Mouse (Mus musculus): ENCODE data around the gene Akap2. TPM values are rescaled to one million over a fixed set of nuclear protein-coding genes. Genes with fewer than 3 reads are reported as not detected.

The Akap2 gene
- total RNA-seq, 2 experiments from 2014 or later: 41.5 to 44.8 TPM

GRCm38 (mm10) chr4:57889773-57890172 is 172.3 kb downstream of the Akap2 start:
- TF ChIP-seq CTCF (IDR thresholded peaks at IDR 0.05): no peak
- intact Hi-C loops (cut with DNase I): loop anchor here (10.0 kb wide), 1 partner anchor 515 kb away; no protein-coding TSS in a partner anchor
- Histone ChIP-seq H3K4me3 (no peak overlapping the region), H3K27ac (no peak overlapping the region)
- no peak for DNase-seq (ENCODE audit: extremely low spot score in 1 of 2, low spot score in 2 of 2)

DNA sequence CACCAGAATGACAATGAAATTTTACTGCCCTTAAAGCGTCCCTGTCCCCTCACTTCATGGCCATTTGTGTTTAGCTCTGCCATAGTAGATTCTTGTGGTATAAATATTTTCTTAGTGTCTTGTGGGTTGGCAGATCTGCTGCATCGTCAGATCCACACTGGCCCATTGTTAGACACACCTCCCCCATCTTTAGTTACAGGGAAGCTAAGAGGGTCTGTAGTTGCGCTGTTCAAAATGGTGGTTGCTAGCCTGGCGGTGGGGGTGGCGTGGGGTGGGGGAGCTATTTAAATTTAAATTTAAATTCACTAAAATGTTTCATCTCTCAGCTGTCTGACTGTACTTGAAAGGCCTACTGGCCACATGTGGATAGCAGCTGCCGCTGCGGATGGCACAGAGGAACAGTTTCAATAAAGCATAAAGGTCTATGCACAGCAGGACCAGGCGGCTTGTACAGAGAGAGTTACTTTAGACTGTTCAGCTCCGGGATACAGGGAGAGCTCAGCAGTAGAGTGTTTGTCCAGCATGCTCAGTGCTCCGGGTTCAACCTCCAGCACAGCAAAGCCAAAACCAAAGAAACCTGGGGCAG is 174.6 kb downstream of the Akap2 start:
- Histone ChIP-seq H3K27ac (no peak overlapping the region), H3K4me3 (no peak overlapping the region)
- DNase-seq (ENCODE audit: extremely low spot score in 1 of 2, low spot score in 2 of 2): no peak
- no peak for TF ChIP-seq CTCF (IDR thresholded peaks at IDR 0.05)
- intact Hi-C loops (cut with DNase I): no loop called here

DNA sequence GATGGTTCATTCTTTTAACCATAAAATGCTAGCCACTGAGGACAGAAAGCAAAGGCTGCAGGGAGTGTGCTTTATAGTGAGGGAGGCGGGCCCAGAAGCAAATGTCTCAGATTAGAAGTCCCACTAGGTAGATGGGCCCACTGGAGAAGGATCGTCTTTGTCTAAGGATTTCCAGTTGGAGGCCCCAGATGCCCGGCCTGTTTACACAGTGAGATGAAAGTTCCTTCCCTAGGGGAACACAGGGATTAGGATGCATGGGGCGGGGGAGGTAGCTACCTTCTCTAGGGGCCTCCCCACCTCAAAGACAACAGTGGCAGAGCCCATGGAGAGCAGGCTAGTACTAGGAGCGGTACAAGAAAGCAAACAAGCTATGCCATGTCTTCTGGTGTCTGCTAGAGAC is 177.7 kb downstream of the Akap2 start:
- DNase-seq (ENCODE audit: extremely low spot score in 1 of 2, low spot score in 2 of 2): no peak
- Histone ChIP-seq H3K27ac (no peak overlapping the region), H3K4me3 (no peak overlapping the region)
- intact Hi-C loops (cut with DNase I): no loop called here
- no peak for TF ChIP-seq CTCF (IDR thresholded peaks at IDR 0.05)

- DNase-seq (ENCODE audit: extremely low spot score in 1 of 2, low spot score in 2 of 2): no peak
- no peak overlapping the region for H3K4me3 ChIP-seq
- intact Hi-C loops (cut with DNase I): no loop called here
- no peak overlapping the region for H3K27ac ChIP-seq
- TF ChIP-seq CTCF (IDR thresholded peaks at IDR 0.05): no peak
Observed at GRCm38 (mm10) chr4:57895902-57896301, 178.4 kb downstream of the Akap2 start.

DNA sequence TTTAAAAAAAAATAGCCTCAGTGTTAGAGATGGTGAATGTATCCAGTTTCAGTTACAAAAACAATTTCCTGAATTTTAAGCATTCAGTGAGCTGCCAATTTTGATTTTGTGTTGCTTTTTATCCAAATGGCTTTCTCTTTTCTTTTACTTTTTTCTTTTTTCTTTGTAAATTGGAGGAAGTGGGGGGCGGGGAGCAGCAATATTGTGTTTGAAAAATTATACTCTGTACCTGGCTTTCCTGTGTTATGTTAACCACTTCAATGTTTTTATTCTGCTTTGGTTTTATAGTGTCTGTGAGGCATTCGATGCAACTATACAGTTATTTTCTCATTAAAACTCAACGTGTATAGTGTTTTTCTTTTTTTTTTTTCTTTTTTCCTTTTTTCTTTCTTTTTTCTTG is 179.2 kb downstream of the Akap2 start:
- DNase-seq (ENCODE audit: extremely low spot score in 1 of 2, low spot score in 2 of 2): no peak
- intact Hi-C loops (cut with DNase I): no loop called here
- Histone ChIP-seq H3K27ac (no peak overlapping the region), H3K4me3 (no peak overlapping the region)
- no peak for TF ChIP-seq CTCF (IDR thresholded peaks at IDR 0.05)

DNA sequence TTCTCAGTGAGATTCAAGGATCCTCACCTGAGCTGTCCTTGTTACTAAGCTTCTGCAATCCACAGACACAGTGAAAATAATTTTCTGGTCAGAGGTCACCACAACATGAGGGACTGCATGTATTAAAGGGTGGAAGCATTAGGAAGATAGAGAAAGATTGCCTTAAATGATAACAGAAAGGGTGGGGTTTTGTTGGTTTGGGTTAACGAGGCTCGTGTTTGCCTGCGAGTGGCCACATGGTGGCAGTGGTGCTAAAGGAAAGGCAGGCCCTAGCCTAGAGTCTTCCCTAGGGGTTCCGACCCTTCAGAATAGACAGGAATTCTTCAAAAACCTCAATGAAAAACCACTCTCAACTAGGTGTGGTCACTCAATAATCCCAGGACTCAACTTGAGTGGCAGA is 183.8 kb downstream of the Akap2 start:
- peak; percentile 33 to 48 for DNase-seq (ENCODE audit: extremely low spot score in 1 of 2, low spot score in 2 of 2)
- intact Hi-C loops (cut with DNase I): loop anchor here (1.0 to 10.0 kb wide), 2 partner anchors 178 to 354 kb away; no protein-coding TSS in a partner anchor

DNA sequence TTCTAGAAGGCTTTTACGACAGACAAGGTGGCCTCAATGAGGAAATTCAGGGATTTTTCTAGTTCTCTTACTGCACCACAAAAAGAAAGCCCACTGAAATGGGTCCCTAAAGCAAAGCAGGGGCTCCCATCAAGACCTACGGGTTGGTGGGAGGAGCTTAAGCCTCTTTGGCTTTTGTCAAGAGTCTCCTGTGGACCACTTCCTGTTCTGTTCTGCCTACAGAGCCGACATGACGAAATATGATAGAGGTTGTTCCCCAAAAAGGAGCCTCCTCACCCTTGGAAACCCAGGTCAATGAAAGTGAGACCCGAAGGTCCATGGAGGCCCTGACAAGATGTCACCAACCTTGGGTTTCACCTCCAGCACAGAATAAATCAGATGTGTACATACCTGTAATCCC is 185.2 kb downstream of the Akap2 start:
- Histone ChIP-seq H3K27ac (no peak overlapping the region), H3K4me3 (no peak overlapping the region)
- no peak for DNase-seq (ENCODE audit: extremely low spot score in 1 of 2, low spot score in 2 of 2)
- intact Hi-C loops (cut with DNase I): loop anchor here (10.0 kb wide), 1 partner anchor 352 kb away; no protein-coding TSS in a partner anchor
- no peak for TF ChIP-seq CTCF (IDR thresholded peaks at IDR 0.05)

More for the DNA sequence above, 183.8 kb downstream of the Akap2 start:
- TF ChIP-seq CTCF (IDR thresholded peaks at IDR 0.05): peak; percentile 77
- Histone ChIP-seq H3K4me3 (no peak overlapping the region), H3K27ac (no peak overlapping the region)

DNA sequence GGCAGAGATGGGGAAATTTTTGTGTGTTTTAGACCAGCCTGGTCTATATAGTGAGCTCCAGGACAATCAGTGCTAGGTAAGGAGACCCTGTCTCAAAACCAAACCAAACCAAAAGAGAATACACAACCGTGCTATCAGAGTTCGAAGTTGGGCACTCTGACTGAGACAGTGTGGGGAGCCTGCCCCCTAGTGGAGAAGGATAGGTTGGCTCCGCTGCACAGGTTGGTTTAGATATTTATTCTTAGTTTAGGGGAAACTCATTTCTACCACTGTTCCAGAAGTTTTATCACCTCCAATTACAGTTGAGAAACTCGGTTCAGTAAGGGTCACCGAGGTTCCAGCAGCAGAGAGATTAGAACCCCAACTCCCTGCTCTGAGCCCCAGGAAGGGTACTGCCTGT is 186.8 kb downstream of the Akap2 start:
- Histone ChIP-seq H3K4me3 (no peak overlapping the region), H3K27ac (no peak overlapping the region)
- peak; percentile 52 to 71 for DNase-seq (ENCODE audit: extremely low spot score in 1 of 2, low spot score in 2 of 2)
- TF ChIP-seq CTCF (IDR thresholded peaks at IDR 0.05): peak; percentile 91
- intact Hi-C loops (cut with DNase I): loop anchor here (2.0 to 10.0 kb wide), 2 partner anchors 231 to 351 kb away; no protein-coding TSS in a partner anchor

GRCm38 (mm10) chr4:57904638-57905037 is 187.2 kb downstream of the Akap2 start:
- DNase-seq (ENCODE audit: extremely low spot score in 1 of 2, low spot score in 2 of 2): no peak
- intact Hi-C loops (cut with DNase I): loop anchor here (2.0 to 10.0 kb wide), 2 partner anchors 232 to 350 kb away; no protein-coding TSS in a partner anchor
- TF ChIP-seq CTCF (IDR thresholded peaks at IDR 0.05): no peak
- Histone ChIP-seq H3K27ac (no peak overlapping the region), H3K4me3 (no peak overlapping the region)

GRCm38 (mm10) chr4:57906708-57907107 is 189.3 kb downstream of the Akap2 start:
- TF ChIP-seq CTCF (IDR thresholded peaks at IDR 0.05): no peak
- intact Hi-C loops (cut with DNase I): loop anchor here (10.0 kb wide), 1 partner anchor 348 kb away; no protein-coding TSS in a partner anchor
- Histone ChIP-seq H3K4me3 (no peak overlapping the region), H3K27ac (no peak overlapping the region)
- no peak for DNase-seq (ENCODE audit: extremely low spot score in 1 of 2, low spot score in 2 of 2)

GRCm38 (mm10) chr4:57908860-57909259 is 191.4 kb downstream of the Akap2 start:
- intact Hi-C loops (cut with DNase I): loop anchor here (10.0 kb wide), 1 partner anchor 346 kb away; no protein-coding TSS in a partner anchor
- DNase-seq (ENCODE audit: extremely low spot score in 1 of 2, low spot score in 2 of 2): no peak
- Histone ChIP-seq H3K27ac (no peak overlapping the region), H3K4me3 (no peak overlapping the region)
- TF ChIP-seq CTCF (IDR thresholded peaks at IDR 0.05): no peak

DNA sequence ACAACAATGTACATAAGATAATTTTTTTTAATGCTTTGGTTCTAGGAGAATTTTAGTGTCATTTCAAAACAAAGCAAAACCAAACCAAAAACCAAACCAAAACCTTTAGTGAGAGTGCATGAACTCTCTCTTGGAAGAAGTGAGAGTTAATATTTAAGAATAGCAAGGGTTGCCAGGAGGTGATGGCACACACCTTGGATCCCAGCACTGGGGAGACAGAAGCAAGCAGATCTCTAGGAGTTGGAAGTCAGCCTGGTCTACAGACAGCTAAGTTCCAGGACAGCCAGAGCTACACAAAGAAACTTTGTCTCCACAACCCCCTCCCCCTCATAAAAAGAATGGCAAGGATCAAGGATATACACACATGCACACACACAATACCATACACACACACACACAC is 195.6 kb downstream of the Akap2 start:
- no peak for TF ChIP-seq CTCF (IDR thresholded peaks at IDR 0.05)
- no peak overlapping the region for H3K4me3 ChIP-seq
- H3K27ac ChIP-seq: no peak overlapping the region
- DNase-seq (ENCODE audit: extremely low spot score in 1 of 2, low spot score in 2 of 2): no peak
- intact Hi-C loops (cut with DNase I): no loop called here

Measured in left cerebral cortex, adult 2 months (tissue).